Mouse (Mus musculus): ENCODE measurements around the gene Olfr448. TPM values are rescaled to one million over a fixed set of nuclear protein-coding genes. Genes with fewer than 3 reads are reported as not detected.

The Olfr448 gene
- polyA plus RNA-seq (2015; fragmentation: Nextera tagmentation; extraction: Ambion mirVana), result not detected in 2 replicates

GRCm38 (mm10) chr6:42890141-42890540, at the start of gene Olfr448:
TSS of gene Olfr448 (plus strand) at chr6:42890441.

GRCm38 (mm10) chr6:42908578-42908977, 18.3 kb downstream of the Olfr448 start, which contains the start of gene Olfr447:
TSS of gene Olfr447 (plus strand) at chr6:42908878.

DNA sequence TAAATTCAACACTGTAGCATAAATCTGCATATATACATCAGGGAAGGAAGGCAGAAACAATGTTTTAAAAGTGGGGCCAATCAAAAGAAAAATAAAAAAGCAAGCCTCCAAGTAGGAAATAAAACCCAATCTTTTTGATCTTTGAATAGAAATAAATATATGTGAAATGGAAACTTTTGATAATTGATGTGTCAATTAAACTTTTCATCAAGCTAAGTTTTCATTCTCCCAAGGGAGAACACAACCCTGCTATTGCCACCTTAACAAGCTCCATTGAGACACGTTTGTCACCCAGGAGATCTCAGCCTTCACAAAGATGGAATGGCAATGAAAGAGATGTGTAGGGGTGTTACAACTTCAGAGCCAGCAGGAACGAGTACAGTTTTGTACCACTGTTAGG, 30.8 kb downstream of the Olfr448 start, which contains the start of gene Olfr446:
Olfr446 (plus strand) TSS at position 301 of the 400 bp plus-strand sequence.

Other genes with a start within 250 kb of the Olfr448 start
- 2.0 and 2.4 TPM in 2 replicates for gene Tcaf2, start 245.2 kb upstream of the Olfr448 start, polyA plus RNA-seq (2015; fragmentation: Nextera tagmentation; extraction: Ambion mirVana)
- gene Tcaf1, start 180.4 kb upstream of the Olfr448 start, polyA plus RNA-seq (2015; fragmentation: Nextera tagmentation; extraction: Ambion mirVana), result 59.8 and 62.1 TPM in 2 replicates
- not detected in 2 replicates for gene Olfr453, start 151.1 kb upstream of the Olfr448 start, polyA plus RNA-seq (2015; fragmentation: Nextera tagmentation; extraction: Ambion mirVana)
- not detected in 2 replicates for gene Olfr38, start 134.0 kb upstream of the Olfr448 start, polyA plus RNA-seq (2015; fragmentation: Nextera tagmentation; extraction: Ambion mirVana)
- gene Olfr452, start 105.3 kb upstream of the Olfr448 start, polyA plus RNA-seq (2015; fragmentation: Nextera tagmentation; extraction: Ambion mirVana), result not detected in 2 replicates
- gene Olfr450, start 78.5 kb upstream of the Olfr448 start, polyA plus RNA-seq (2015; fragmentation: Nextera tagmentation; extraction: Ambion mirVana), result not detected in 2 replicates
- not detected in 2 replicates for gene Olfr449, start 56.1 kb upstream of the Olfr448 start, polyA plus RNA-seq (2015; fragmentation: Nextera tagmentation; extraction: Ambion mirVana)
- not detected in 2 replicates for gene Olfr447, start 18.4 kb downstream of the Olfr448 start, polyA plus RNA-seq (2015; fragmentation: Nextera tagmentation; extraction: Ambion mirVana)
- gene Olfr446, start 30.9 kb downstream of the Olfr448 start, polyA plus RNA-seq (2015; fragmentation: Nextera tagmentation; extraction: Ambion mirVana), result not detected in 2 replicates
- gene Olfr444, start 58.6 kb downstream of the Olfr448 start, polyA plus RNA-seq (2015; fragmentation: Nextera tagmentation; extraction: Ambion mirVana), result not detected in 2 replicates
- gene Olfr441, start 215.9 kb downstream of the Olfr448 start, polyA plus RNA-seq (2015; fragmentation: Nextera tagmentation; extraction: Ambion mirVana), result not detected in 2 replicates